ENCODE assay signal across 8 mouse cellular contexts in the genomic region with DNA sequence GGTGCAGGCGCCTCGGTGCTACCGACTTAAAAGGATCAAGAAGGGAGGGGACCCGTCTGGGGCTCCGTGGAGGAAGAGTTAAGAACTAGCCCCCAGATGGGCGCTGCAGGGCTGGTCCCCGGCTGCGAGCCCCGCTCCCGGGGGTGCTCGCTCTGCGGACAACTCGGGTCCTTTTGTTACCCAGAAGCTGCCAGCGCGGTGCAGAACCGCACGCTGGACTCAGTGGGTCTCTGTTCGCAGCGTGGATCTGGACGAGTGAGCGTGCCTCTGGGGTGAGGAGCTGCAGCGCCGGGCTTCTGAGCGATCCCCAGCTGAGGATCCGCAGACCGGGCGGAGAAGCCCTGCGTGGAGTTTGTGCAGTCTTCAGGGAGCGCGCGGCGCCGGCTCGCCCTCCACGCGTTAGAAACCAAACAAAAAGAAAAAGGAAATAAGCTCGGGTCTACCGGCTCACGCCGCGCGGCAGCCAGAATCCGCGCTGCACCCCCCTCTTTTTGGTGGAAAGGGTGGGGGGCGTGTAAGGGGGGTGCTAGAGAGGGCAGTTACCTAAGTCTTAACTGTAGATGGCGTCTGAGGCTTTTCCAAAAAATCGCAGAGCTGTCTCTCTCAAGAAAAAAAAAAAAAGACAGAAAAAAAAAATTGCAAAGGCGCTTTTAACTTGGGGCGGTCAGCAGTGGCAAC. TPM values are rescaled to one million over a fixed set of nuclear protein-coding genes. Genes with fewer than 3 reads are reported as not detected.
DNase-seq lines count a peak whose midpoint lies in the region; ATAC-seq and TF ChIP-seq lines count a peak whose summit lies in the region.

No protein-coding gene starts in this region.

- 0 out of 2 replicates have a peak, but pooled peaks have one; percentile 31 for TF ChIP-seq POLR2A in cortical plate, adult 2 months (IDR thresholded peaks at IDR 0.05; ENCODE audit: extremely low read depth, insufficient read depth, low read length)

- WGBS in limb, embryonic 11.5 days = under 1% methylated on average over 49 of the region's 49 CpGs
- WGBS in midbrain, embryonic 11.5 days = under 1% methylated on average over 47 of the region's 49 CpGs

- H3K4me1 ChIP-seq in cortical plate, adult 2 months (ENCODE audit: control insufficient read depth, insufficient read depth, low read length) = peaks cover 7% of the 10 kb centered on the region; the same call in 1 of the 2 replicates
- H3K4me1 ChIP-seq in limb, embryonic 11.5 days (ENCODE audit: control insufficient read depth, insufficient read depth, low read length) = peaks cover 20% of the 10 kb centered on the region
- peaks cover 23% of the 10 kb centered on the region for H3K4me1 ChIP-seq in midbrain, embryonic 11.5 days (ENCODE audit: control insufficient read depth, insufficient read depth, low read length)

- H3K27ac ChIP-seq in cortical plate, adult 2 months (ENCODE audit: insufficient read depth, low read length) = peak overlapping the region; percentile 98
- H3K27ac ChIP-seq in limb, embryonic 11.5 days (replicated peaks; ENCODE audit: low read depth, low read length) = peak overlapping the region; percentile 87
- peak overlapping the region; percentile 89 for H3K27ac ChIP-seq in midbrain, embryonic 11.5 days (ENCODE audit: low read depth, low read length)

- H3K36me3 ChIP-seq in limb, embryonic 11.5 days (ENCODE audit: control insufficient read depth, insufficient read depth, low read length) = no peaks in the 10 kb centered on the region
- no peaks in the 10 kb centered on the region for H3K36me3 ChIP-seq in midbrain, embryonic 11.5 days (ENCODE audit: control insufficient read depth, insufficient read depth, low read length)

- no peaks in the 10 kb centered on the region for H3K27me3 ChIP-seq in limb, embryonic 11.5 days (ENCODE audit: control insufficient read depth, insufficient read depth, low read length)
- H3K27me3 ChIP-seq in midbrain, embryonic 11.5 days (ENCODE audit: control insufficient read depth, insufficient read depth, low read length) = no peaks in the 10 kb centered on the region

- peak overlapping the region; percentile 98 for H3K4me3 ChIP-seq in cortical plate, adult 2 months (ENCODE audit: insufficient read depth, low read length)
- peak overlapping the region; percentile 72 for H3K4me3 ChIP-seq in limb, embryonic 11.5 days (ENCODE audit: low read depth, low read length)
- H3K4me3 ChIP-seq in midbrain, embryonic 11.5 days (ENCODE audit: low read depth, low read length) = peak overlapping the region; percentile 58

- peak overlapping the region; percentile 87 for H3K4me2 ChIP-seq in limb, embryonic 11.5 days (ENCODE audit: low read depth, severe bottlenecking)
- H3K4me2 ChIP-seq in midbrain, embryonic 11.5 days = peak overlapping the region; percentile 67

- peak; percentile 46; the same call in 1 of the 2 replicates for ATAC-seq in limb, embryonic 11.5 days (ENCODE audit: insufficient number of reproducible peaks, low FRiP score, low TSS enrichment, low read depth)
- ATAC-seq in midbrain, embryonic 11.5 days (ENCODE audit: low FRiP score) = peak; percentile 45
- ATAC-seq in monocyte, adult 5-6 weeks (replicated peaks; ENCODE audit: insufficient number of reproducible peaks, low FRiP score, low TSS enrichment, poor library complexity, severe bottlenecking) = no peak

- DNase-seq in WW6 (ENCODE audit: low read depth, low spot score) = peak; percentile 22
- peak; percentile 66 for DNase-seq in gastrocnemius, postnatal 25 days
- peak; percentile 88 for DNase-seq in induced T-regulatory cell, adult 2 months (ENCODE audit: low read depth)
- DNase-seq in limb, embryonic 11.5 days (ENCODE audit: low spot score) = peak; percentile 82
- peak; percentile 97 for DNase-seq in midbrain, embryonic 11.5 days (ENCODE audit: low spot score, missing footprints)
- DNase-seq in skeletal muscle tissue, adult 2 months (ENCODE audit: low read depth, low spot score) = peak; percentile 74

- H3K9me3 ChIP-seq in limb, embryonic 11.5 days (ENCODE audit: control insufficient read depth, low read length) = no peaks in the 10 kb centered on the region
- H3K9me3 ChIP-seq in midbrain, embryonic 11.5 days (ENCODE audit: control insufficient read depth, low read length) = no peaks in the 10 kb centered on the region

- peak overlapping the region; percentile 94 for H3K9ac ChIP-seq in limb, embryonic 11.5 days (ENCODE audit: low read length)
- peak overlapping the region; percentile 92 for H3K9ac ChIP-seq in midbrain, embryonic 11.5 days (ENCODE audit: low read length)

- peak; percentile 25; the same call in 1 of the 2 replicates for TF ChIP-seq CTCF in cortical plate, adult 2 months (IDR thresholded peaks at IDR 0.05; ENCODE audit: extremely low read depth, insufficient read depth, low read length)

RNA-seq across cellular contexts. Expression of a gene that starts 1.0 kb away (rescaled TPM):
- 24.6 and 27.4 TPM in 2 replicates for polyA plus RNA-seq in cortical plate, adult 2 months (2012; rRNA removed)
- 10 to 100 TPM; 13.6 to 20.0 TPM for total RNA-seq in gastrocnemius, postnatal 25 days (2021)
- polyA plus RNA-seq in limb, embryonic 11.5 days (2014; fragmentation: Nextera tagmentation; extraction: Ambion mirVana) = 56.1 and 56.2 TPM in 2 replicates
- polyA plus RNA-seq in midbrain, embryonic 11.5 days (2014; fragmentation: Nextera tagmentation; extraction: Ambion mirVana) = 63.7 and 70.8 TPM in 2 replicates
- 4.4 to 12.6 TPM (median 5.5 TPM) in 3 replicates for total RNA-seq in monocyte, adult 5-6 weeks (2017)

Comparison
In these comparisons a context has a peak if more than half of its experiments do, and no peak if none do; other contexts are left out.
1. DNase-seq: peak in every context shown above with its lines; median percentile 97 in midbrain, embryonic 11.5 days; 88 in induced T-regulatory cell, adult 2 months; 82 in limb, embryonic 11.5 days; 74 in skeletal muscle tissue, adult 2 months; 66 in gastrocnemius, postnatal 25 days; 22 in WW6.